Mouse (Mus musculus) adrenal gland, postnatal 36 days (tissue): ENCODE measurements around the gene Krt90. TPM values are rescaled to one million over a fixed set of nuclear protein-coding genes. Genes with fewer than 3 reads are reported as not detected.
A peak's percentile ranks its signal among the peaks of the same experiment; 100 is the strongest.

ENCODE experiments used
- DNase-seq, 2 experiments: peaks; one replicate each; pipeline ENCODE4 v3.0.0; 2021; ENCODE audit warnings: mixed read lengths in 1 of 2
- long read RNA-seq, 2 experiments: library from polyadenylated mRNA; stranded (forward); transcript quantifications; one replicate each; pipeline ENCODE4 v2.0.0; 2021; ENCODE audit warnings: borderline sequencing depth in 2 of 2
- total RNA-seq, 2 experiments: library from RNA; stranded (reverse); gene quantifications; 2 replicates each; pipeline ENCODE4 v1.2.3; 2021

Krt90 gene
- total RNA-seq = not detected
- long read RNA-seq, experiment 1 = 0 reads
- long read RNA-seq, experiment 2 = 0 reads

GRCm38 (mm10) chr15:101562850-101563249 is at the start of gene Krt90:
Gene Krt90, minus strand, starts transcription at chr15:101562950.
- DNase-seq = no peak

- DNase-seq = no peak
These were observed 36.4 kb upstream of the Krt90 start for GRCm38 (mm10) chr15:101599123-101599522.

DNA sequence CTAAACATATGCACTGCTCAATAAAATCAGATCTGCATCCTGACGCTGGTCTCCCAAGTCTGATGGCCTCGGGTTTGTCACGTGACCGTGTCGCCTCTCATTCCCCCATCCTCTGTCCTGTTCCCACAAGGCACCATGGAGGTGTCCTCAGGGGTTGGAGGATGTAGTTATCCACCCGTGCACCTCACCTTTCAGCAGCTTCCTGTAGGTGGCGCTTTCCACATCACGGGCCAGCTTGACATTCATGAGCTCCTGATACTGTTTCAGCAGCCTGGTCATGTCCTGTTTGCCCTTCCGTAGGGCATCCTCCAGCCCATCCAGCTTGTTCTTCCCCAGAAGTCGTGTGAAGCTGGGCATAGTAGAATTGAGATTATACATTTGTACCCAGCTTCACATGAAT is 25.5 kb upstream of the Krt90 start:
- DNase-seq = peak in 1 of 2 experiments; percentile 20

DNA sequence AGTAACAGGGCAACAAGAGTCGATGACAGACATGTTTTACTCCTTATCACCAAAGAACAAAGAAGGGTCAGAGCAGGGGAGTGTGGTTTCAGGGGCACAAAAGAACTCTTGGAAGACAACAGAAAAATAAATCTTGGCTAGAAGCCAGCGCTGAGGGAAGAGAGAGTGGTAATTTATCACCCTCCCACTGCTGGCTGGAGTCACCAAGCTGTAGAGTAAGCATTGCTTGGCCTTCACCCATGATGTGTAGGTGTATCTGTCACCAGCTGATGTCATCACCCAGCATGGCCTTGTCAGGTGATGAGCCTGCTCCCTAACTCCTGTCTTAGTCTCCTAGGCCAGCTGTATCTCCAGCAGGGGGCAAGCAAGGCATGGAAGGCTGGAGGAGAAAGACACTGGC is 21.7 kb upstream of the Krt90 start:
- peak; percentile 8 to 28 for DNase-seq

GRCm38 (mm10) chr15:101583211-101583965 is 20.6 kb upstream of the Krt90 start:
- DNase-seq = no peak

GRCm38 (mm10) chr15:101581701-101582100 is 19.0 kb upstream of the Krt90 start:
- no peak for DNase-seq

GRCm38 (mm10) chr15:101575506-101575905 is 12.8 kb upstream of the Krt90 start:
- DNase-seq = no peak

DNA sequence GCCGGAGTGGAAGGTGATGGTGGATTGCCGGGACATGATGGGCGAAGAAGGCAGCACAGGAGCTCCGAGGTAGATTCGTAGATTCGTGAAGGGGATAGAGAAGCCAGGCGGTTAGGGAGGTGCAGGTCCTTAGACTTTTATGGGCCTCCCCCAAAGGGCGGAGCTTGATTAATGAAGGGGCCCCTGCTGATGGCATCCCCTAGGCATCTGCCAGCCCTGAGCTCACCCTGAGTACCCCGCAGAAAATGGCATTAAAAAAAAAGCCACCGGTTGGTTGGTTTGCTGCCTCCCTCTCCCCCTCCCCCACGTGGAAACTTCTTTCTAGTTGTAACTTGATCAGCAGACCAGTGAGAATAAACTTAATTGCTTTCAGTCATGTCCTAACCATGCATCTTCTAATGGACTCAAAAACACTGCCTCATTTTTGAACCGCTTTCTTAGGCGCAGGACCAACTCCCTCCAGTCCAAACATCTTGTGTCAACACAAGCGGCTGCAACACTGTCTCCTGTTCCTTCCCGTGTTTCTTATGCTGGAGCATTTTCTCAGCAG is 11.1 kb upstream of the Krt90 start, which contains the start of gene Krt75:
TSS of gene Krt75 (minus strand) at position 109 of the 550 bp plus-strand sequence.
- no peak for DNase-seq

DNA sequence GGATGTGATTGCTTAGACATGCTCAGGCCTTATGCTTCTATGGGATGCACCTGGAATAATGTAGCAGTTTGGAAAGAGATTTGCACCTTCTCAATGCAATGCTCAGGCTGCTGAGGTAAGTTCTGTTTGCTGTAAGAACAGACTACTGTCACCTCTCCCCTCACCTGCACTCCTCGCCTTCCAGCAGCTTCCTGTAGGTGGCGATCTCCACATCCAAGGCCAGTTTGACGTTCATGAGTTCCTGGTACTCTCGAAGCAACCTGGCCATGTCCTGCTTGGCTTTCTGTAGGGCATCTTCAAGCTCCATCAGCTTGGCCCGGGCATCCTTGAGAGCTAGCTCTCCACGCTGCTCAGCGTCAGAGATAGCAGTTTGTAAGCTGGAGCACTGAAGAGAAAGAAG is 5.0 kb upstream of the Krt90 start:
- DNase-seq = no peak

GRCm38 (mm10) chr15:101558034-101558646 is 4.6 kb downstream of the Krt90 start:
- DNase-seq = no peak

GRCm38 (mm10) chr15:101553169-101553568 is 9.6 kb downstream of the Krt90 start:
- DNase-seq = peak; percentile 41 to 50

- DNase-seq = no peak
These were observed 10.6 kb downstream of the Krt90 start for GRCm38 (mm10) chr15:101552188-101552587.

GRCm38 (mm10) chr15:101550567-101550966 is 12.2 kb downstream of the Krt90 start, which contains the start of gene Krt82:
Gene Krt82, minus strand, starts transcription at chr15:101550667.
- no peak for DNase-seq

- DNase-seq = no peak
These were observed 18.3 kb downstream of the Krt90 start for GRCm38 (mm10) chr15:101544478-101544877.

GRCm38 (mm10) chr15:101542543-101542942 is 20.2 kb downstream of the Krt90 start:
- DNase-seq = no peak

DNA sequence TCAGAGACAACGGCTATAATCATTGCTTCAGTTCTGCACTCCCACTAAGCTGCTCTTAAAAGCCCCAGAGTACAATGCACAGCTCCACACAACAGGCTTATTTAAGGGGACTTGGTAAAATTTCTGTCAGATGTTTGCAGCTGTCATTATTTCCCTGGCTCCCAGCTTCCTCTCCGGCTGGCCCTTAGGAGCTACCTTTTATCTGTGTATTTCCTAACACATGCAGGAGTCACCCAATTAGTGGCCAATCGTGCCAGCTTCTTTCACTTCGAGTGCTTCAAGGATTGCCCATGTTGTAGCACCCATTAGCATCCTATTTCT is 24.2 kb downstream of the Krt90 start:
- no peak for DNase-seq

- DNase-seq = no peak
These were observed 24.7 kb downstream of the Krt90 start for GRCm38 (mm10) chr15:101537864-101538579.

GRCm38 (mm10) chr15:101536054-101536850 is 26.5 kb downstream of the Krt90 start:
- DNase-seq = no peak

DNA sequence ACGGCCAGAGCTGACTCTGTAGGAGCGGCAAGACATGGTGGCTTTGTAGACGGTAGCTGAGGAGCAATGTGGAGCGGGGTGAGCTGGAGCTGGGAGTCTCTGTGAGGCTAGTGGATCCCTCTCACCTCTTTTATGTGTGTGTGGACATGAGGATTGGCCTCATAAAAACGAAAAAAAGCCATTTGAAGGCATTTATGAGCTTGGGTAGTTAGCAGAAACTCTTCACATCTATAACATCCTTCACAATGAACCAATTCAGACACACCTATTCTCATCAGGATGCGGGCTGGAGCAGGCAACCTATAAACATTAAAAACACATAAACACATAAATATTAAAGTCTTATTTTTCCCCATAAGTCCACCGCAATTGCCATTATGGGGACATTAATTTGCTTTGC is 30.0 kb downstream of the Krt90 start, which contains the start of gene Krt84:
TSS of gene Krt84 (minus strand) at position 101 of the 400 bp plus-strand sequence.
- DNase-seq = no peak

- no peak for DNase-seq
These were observed 40.1 kb downstream of the Krt90 start for GRCm38 (mm10) chr15:101522556-101523232.

DNA sequence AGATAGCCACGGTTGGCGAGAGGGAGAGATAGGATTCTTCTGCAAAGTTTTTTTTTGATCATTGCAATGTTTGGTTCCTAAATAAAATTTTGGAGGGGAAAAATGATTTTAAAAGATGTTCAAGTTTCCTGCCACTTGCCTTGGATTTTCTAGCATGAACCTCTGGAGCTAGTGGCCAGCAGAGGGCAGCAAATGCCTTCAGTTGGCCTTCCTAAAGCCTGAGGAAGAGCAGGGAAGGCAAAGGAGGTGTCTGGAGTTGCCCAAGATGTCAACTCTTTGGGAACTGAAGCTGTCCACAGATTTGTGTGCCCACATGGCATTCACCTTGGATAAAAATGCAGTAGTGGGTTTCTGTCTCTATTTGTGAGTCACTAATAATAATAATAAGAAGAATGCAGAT is 43.0 kb downstream of the Krt90 start:
- DNase-seq = peak; percentile 81 to 86
